Mouse (Mus musculus): ENCODE data around the gene Rab8b.
"Not testable (repeated sequence)": the region's sequence is repeated elsewhere in the genome, so short reads cannot be mapped to it uniquely, and the experiment has no call there.

Gene Rab8b

GRCm38 (mm10) chr9:66917216-66917891 lies 2.1 kb downstream of the Rab8b start:
- DNase-seq, result no peak

- no peak for DNase-seq
These were observed 3.4 kb downstream of the Rab8b start for GRCm38 (mm10) chr9:66915869-66916785.

GRCm38 (mm10) chr9:66915401-66915800 lies 4.1 kb downstream of the Rab8b start:
- no peak for DNase-seq

GRCm38 (mm10) chr9:66914540-66914939 lies 4.9 kb downstream of the Rab8b start:
- DNase-seq, result no peak

GRCm38 (mm10) chr9:66913254-66913934 lies 6.1 kb downstream of the Rab8b start:
- DNase-seq, result not testable (repeated sequence)

GRCm38 (mm10) chr9:66912304-66912703 lies 7.2 kb downstream of the Rab8b start:
- peak; percentile 81 for DNase-seq

- DNase-seq, result no peak
These were observed 8.8 kb downstream of the Rab8b start for GRCm38 (mm10) chr9:66910677-66911076.

GRCm38 (mm10) chr9:66909922-66910321 lies 9.6 kb downstream of the Rab8b start:
- no peak for DNase-seq

- DNase-seq, result no peak
These were observed 11.6 kb downstream of the Rab8b start for GRCm38 (mm10) chr9:66907746-66908397.

- no peak for DNase-seq
These were observed 12.4 kb downstream of the Rab8b start for GRCm38 (mm10) chr9:66907126-66907525.

GRCm38 (mm10) chr9:66905990-66906389 lies 13.5 kb downstream of the Rab8b start:
- DNase-seq, result peak; percentile 45

- DNase-seq, result no peak
These were observed 20.0 kb downstream of the Rab8b start for GRCm38 (mm10) chr9:66899526-66899925.

- DNase-seq, result no peak
These were observed 20.4 kb downstream of the Rab8b start for GRCm38 (mm10) chr9:66899072-66899471.

- no peak for DNase-seq
These were observed 21.6 kb downstream of the Rab8b start for GRCm38 (mm10) chr9:66897851-66898250.

- no peak for DNase-seq
These were observed 22.5 kb downstream of the Rab8b start for GRCm38 (mm10) chr9:66896951-66897350.

GRCm38 (mm10) chr9:66895995-66896394 lies 23.5 kb downstream of the Rab8b start:
- DNase-seq, result no peak

GRCm38 (mm10) chr9:66895035-66895779 lies 24.3 kb downstream of the Rab8b start:
- DNase-seq, result no peak

GRCm38 (mm10) chr9:66894421-66894820 lies 25.1 kb downstream of the Rab8b start:
- DNase-seq, result no peak

- not testable (repeated sequence) for DNase-seq
These were observed 27.0 kb downstream of the Rab8b start for GRCm38 (mm10) chr9:66892456-66892855.

- DNase-seq, result no peak
These were observed 31.4 kb downstream of the Rab8b start for GRCm38 (mm10) chr9:66887960-66888610.

GRCm38 (mm10) chr9:66887301-66887902 lies 32.1 kb downstream of the Rab8b start:
- no peak for DNase-seq
